Mouse (Mus musculus) liver, postnatal 0 days (tissue): ENCODE results near the gene Icos.

Experiments used
- CTCF ChIP-seq: sonication (generic); IDR thresholded peaks from 2 replicates; pipeline ENCODE4 v1.5.1; 2016; ENCODE audit warnings: antibody characterized with exemption, low read depth
- EP300 ChIP-seq: IDR thresholded peaks from 2 replicates; pipeline ENCODE4 v1.6.1; 2016; ENCODE audit warnings: antibody characterized with exemption, low read depth, mild to moderate bottlenecking

GRCm38 (mm10) chr1:61026712-61027111 is 49.0 kb downstream of the Icos start:
- TF ChIP-seq CTCF = no peak
- no peak for TF ChIP-seq EP300
